Mouse (Mus musculus): ENCODE measurements around the gene Slc4a4. TPM values are rescaled to one million over a fixed set of nuclear protein-coding genes. Genes with fewer than 3 reads are reported as not detected.

The Slc4a4 gene
- polyA plus RNA-seq (2015; fragmentation: Nextera tagmentation; extraction: Ambion mirVana), result 0.70 and 0.75 TPM in 2 replicates

DNA sequence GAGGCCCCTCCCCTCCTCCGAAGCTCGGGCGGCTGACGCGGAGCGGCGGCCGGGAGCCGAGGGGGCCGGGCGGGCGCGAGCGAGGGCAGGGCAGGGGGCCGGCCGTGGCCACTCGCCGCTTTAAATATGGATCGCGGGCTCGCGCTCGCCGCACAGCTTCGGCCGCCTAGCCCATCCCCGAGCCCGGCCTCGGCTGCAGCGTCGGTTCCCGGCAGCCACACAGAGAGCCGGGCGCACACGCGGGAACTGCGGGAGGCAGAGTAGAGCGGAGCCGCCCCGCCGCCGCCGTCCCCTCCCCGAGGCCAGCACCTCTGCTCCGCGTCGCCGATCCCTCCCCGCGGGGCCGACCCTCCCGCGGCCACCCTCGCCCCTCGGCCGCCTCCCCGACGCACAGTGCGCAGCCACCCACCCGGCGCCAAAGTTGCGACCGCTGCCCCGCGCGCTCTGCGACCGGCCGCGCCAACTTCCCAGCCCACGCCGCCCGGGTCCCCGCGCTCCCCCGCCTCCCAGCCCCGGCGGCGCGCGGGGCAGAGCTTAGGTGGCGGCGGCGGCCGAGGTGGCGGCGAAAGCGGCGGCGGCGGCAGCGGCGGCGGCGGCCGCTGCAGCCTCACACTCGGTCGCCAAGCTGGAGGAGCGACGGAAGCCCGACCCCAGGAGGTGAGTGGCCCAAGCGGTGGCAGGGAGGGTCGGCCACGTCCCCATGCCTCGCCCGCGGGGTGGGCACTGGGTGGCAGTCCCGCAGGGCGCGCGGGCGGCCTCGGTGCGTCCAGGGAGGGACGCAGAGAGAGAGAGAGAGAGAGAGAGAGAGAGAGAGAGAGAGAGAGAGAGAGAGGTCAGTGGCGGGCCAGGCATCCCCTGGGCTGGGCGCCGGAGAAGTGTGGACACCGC is at the start of gene Slc4a4:
TSS of gene Slc4a4 (plus strand) at position 151 of the 888 bp plus-strand sequence.
- WGBS (ENCODE audit: insufficient replicate concordance), result 1% methylated on average over 76 of the region's 119 CpGs
- Histone ChIP-seq H3K9ac (peak within 1 kb of the TSS; percentile 59), H3K27me3 (peaks cover 58% of the 10 kb centered on the region), H3K27ac (no peak within 1 kb of the TSS), H3K9me3 (replicated peaks) (no peaks in the 10 kb centered on the region), H3K4me2 (peak within 1 kb of the TSS; percentile 67), H3K4me3 (replicated peaks) (peak within 1 kb of the TSS; percentile 62), H3K36me3 (no peaks in the 10 kb centered on the region), H3K4me1 (replicated peaks) (peaks cover 9% of the 10 kb centered on the region; the same call in 1 of the 2 replicates)
- no peak for DNase-seq
- ATAC-seq (ENCODE audit: low read depth), result peak; percentile 78

DNA sequence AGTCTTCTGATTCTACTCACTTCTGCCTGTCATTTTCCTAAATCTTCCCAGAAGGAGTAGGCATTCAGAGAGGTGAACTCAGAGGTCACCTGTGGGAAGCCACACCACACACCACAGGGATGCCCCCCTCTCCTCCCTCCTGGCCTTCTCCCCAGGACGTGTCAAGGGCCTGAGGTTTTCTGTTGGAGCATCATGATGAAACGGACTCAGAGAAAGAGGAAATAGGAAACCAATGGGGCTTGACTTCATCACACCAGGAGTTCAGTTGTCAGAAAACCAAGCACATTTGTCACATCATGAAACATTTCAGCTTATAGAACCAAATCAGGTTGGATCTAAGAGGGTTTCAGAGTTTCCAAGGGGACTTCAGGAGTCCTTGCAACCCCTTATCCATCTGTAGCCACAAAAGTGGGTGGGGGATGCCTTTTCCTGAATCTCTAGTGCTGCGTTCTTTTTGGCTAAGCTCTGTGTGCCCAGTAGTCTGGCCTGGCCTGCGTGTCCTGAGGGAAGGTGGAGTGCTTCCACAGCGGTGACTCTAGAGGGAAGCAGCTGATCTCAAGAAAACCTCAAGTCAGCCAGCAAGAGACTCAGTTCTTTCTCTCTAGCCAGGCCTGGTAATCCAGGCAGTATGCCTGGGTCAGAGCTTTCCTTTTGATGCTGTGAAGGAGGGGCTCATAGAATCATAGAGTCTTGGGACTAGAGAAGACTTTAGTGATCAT is 46.4 kb upstream of the Slc4a4 start:
- H3K4me1 ChIP-seq (replicated peaks), result no peaks in the 10 kb centered on the region
- H3K9me3 ChIP-seq (replicated peaks), result no peaks in the 10 kb centered on the region
- no peak overlapping the region for H3K9ac ChIP-seq
- WGBS (ENCODE audit: insufficient replicate concordance), result 38% methylated on average over 5 of the region's 5 CpGs
- no peak for DNase-seq
- no peak overlapping the region for H3K4me3 ChIP-seq (replicated peaks)
- no peak for ATAC-seq (ENCODE audit: low read depth)
- H3K36me3 ChIP-seq, result no peaks in the 10 kb centered on the region
- H3K27me3 ChIP-seq, result no peaks in the 10 kb centered on the region
- H3K4me2 ChIP-seq, result no peak overlapping the region
- no peak overlapping the region for H3K27ac ChIP-seq

DNA sequence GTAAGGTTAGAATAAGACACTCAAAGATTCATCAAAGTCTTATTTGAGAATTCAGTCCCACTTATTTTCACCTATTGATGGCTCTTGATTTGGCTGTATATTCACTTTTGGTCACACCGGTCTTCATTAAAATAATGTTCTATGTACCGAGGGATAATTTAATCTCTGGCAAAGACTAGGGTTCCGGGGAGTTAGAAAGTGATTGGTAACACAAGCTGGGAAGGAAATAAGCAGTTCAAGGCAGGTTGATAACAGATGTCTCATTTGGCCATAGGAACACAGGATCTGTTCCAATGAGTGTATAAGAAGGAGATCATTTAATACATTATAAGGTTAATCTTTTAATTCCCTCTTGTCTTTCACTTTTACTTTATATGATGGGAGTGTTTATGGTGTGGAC is 29.3 kb upstream of the Slc4a4 start:
- no peaks in the 10 kb centered on the region for H3K36me3 ChIP-seq
- ATAC-seq (ENCODE audit: low read depth), result no peak
- H3K4me3 ChIP-seq (replicated peaks), result no peak overlapping the region
- no peak for DNase-seq
- no peak overlapping the region for H3K9ac ChIP-seq
- no peaks in the 10 kb centered on the region for H3K9me3 ChIP-seq (replicated peaks)
- no peaks in the 10 kb centered on the region for H3K4me1 ChIP-seq (replicated peaks)
- no peak overlapping the region for H3K4me2 ChIP-seq
- no peaks in the 10 kb centered on the region for H3K27me3 ChIP-seq
- H3K27ac ChIP-seq, result no peak overlapping the region
- 78% methylated on average over 3 of the region's 3 CpGs for WGBS (ENCODE audit: insufficient replicate concordance)

DNA sequence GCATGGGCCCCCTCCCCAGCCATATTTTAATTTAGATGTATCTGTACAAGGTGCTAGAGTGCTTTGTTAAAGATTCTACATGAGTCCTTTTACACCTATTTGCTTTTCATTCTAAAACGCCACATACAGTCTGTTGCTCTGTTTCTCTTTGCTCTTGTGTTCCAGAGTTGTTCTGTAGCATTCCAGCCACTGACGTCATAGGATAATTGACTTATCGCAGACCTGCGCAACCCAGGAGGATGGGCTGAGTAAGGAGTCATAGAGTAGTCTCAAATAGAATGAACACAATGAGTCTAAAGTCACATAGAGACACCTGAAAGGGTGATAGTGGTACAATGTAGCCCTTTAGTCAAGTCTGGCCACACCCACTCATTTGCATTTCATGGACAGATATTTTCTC is 28.8 kb upstream of the Slc4a4 start:
- no peak overlapping the region for H3K4me3 ChIP-seq (replicated peaks)
- no peak overlapping the region for H3K9ac ChIP-seq
- H3K9me3 ChIP-seq (replicated peaks), result no peaks in the 10 kb centered on the region
- no peak overlapping the region for H3K4me2 ChIP-seq
- H3K4me1 ChIP-seq (replicated peaks), result no peaks in the 10 kb centered on the region
- DNase-seq (no peak), ATAC-seq (ENCODE audit: low read depth) (no peak)
- no peaks in the 10 kb centered on the region for H3K27me3 ChIP-seq
- no peaks in the 10 kb centered on the region for H3K36me3 ChIP-seq
- no peak overlapping the region for H3K27ac ChIP-seq
- 75% methylated on average over 4 of the region's 4 CpGs for WGBS (ENCODE audit: insufficient replicate concordance)

DNA sequence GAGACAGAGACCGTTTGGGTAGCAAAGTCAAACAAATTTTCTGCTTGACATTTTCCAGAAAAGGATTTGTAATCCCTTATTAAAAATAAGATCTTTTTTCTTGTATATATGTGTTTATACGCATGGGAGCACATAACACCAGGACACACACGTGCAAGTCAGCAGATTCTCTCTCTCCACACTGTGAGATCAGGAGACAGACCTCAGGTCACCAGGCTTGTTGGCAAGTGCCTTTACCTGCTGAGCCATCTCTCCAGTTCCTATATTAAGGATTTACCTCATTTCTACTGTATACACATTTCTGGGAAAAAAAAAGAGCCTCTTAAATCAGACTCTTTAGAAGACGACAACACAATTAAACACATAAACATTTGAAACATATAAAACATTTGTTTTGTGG is 28.4 kb upstream of the Slc4a4 start:
- H3K4me3 ChIP-seq (replicated peaks), result no peak overlapping the region
- H3K9me3 ChIP-seq (replicated peaks), result no peaks in the 10 kb centered on the region
- DNase-seq, result no peak
- H3K36me3 ChIP-seq, result no peaks in the 10 kb centered on the region
- H3K4me1 ChIP-seq (replicated peaks), result no peaks in the 10 kb centered on the region
- WGBS (ENCODE audit: insufficient replicate concordance), result 63% methylated on average over 4 of the region's 4 CpGs
- no peak overlapping the region for H3K9ac ChIP-seq
- H3K4me2 ChIP-seq, result no peak overlapping the region
- no peak overlapping the region for H3K27ac ChIP-seq
- no peaks in the 10 kb centered on the region for H3K27me3 ChIP-seq
- ATAC-seq (ENCODE audit: low read depth), result no peak

DNA sequence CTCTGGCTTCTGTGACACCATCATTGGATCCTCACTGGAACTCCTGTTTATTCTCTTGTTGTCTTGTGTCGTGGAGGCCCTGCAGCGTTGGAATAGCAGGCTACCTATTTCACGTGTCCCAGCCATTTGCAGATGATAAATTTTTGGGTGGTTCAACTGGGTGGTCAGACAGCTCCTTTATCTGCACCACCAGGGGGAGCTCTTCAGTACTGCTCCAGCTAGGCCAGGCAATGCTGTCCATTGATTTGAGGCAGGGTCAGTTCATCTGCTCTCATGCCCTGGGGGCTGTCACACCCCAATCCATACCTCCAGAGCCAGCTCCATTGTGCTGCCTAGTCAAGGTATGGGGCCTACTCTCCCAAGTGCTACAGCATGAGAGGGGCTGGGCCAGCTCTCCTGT is 24.5 kb upstream of the Slc4a4 start:
- H3K9ac ChIP-seq, result no peak overlapping the region
- H3K4me2 ChIP-seq, result no peak overlapping the region
- no peak overlapping the region for H3K27ac ChIP-seq
- H3K4me3 ChIP-seq (replicated peaks), result no peak overlapping the region
- no peaks in the 10 kb centered on the region for H3K36me3 ChIP-seq
- H3K27me3 ChIP-seq, result no peaks in the 10 kb centered on the region
- no peaks in the 10 kb centered on the region for H3K4me1 ChIP-seq (replicated peaks)
- ATAC-seq (ENCODE audit: low read depth), result no peak
- 47% methylated on average over 3 of the region's 3 CpGs for WGBS (ENCODE audit: insufficient replicate concordance)
- no peak for DNase-seq
- H3K9me3 ChIP-seq (replicated peaks), result no peaks in the 10 kb centered on the region

DNA sequence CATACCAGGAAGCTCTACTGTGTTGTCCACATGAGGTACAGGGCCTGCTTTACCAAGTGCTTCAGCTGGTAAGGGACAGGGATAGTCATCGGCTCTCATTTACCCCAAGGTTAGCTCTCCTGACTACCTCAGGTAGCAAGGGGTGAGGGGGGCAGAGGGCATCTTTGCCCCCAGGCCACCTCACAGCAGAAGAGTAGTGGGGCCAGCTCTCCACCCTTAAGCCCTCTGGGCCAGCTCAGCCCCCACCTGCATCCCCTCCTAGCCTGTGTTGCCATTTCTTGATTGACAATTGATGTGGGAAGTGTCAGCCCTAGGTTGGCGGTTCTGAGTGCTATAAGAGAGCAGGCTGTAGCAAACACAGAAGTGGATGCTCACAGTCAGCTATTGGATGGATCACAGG is 23.8 kb upstream of the Slc4a4 start:
- no peak overlapping the region for H3K4me2 ChIP-seq
- 75% methylated on average over 2 of the region's 2 CpGs for WGBS (ENCODE audit: insufficient replicate concordance)
- ATAC-seq (ENCODE audit: low read depth) (no peak), DNase-seq (no peak)
- no peak overlapping the region for H3K4me3 ChIP-seq (replicated peaks)
- H3K36me3 ChIP-seq, result no peaks in the 10 kb centered on the region
- no peak overlapping the region for H3K9ac ChIP-seq
- H3K9me3 ChIP-seq (replicated peaks), result no peaks in the 10 kb centered on the region
- H3K27me3 ChIP-seq, result no peaks in the 10 kb centered on the region
- no peak overlapping the region for H3K27ac ChIP-seq
- H3K4me1 ChIP-seq (replicated peaks), result no peaks in the 10 kb centered on the region

DNA sequence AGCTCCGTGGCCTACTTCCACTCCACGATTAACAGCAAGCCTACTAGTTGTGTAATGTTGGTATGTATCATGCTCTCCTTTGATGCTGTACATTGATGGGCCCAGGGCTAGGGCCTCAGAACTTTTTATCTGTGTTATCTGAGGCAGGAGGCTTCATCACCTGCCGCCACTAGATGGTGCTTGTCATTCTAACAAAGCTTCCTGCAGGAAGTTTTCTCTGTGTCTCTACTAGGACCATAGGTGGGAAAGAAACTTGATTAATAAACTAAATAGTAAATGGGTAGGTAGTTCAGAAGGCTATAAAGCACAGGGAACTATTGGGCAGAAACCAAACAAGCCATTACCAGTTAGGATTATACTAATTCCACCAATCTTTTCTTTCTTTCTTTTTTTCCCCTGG is 2.5 kb upstream of the Slc4a4 start:
- no peaks in the 10 kb centered on the region for H3K9me3 ChIP-seq (replicated peaks)
- ATAC-seq (ENCODE audit: low read depth), result no peak
- no peak overlapping the region for H3K27ac ChIP-seq
- H3K4me3 ChIP-seq (replicated peaks), result no peak overlapping the region
- no peaks in the 10 kb centered on the region for H3K36me3 ChIP-seq
- H3K4me1 ChIP-seq (replicated peaks), result peaks cover 9% of the 10 kb centered on the region; the same call in 1 of the 2 replicates
- no peak overlapping the region for H3K4me2 ChIP-seq
- DNase-seq, result no peak
- WGBS (ENCODE audit: insufficient replicate concordance), result 21% methylated on average over 3 of the region's 3 CpGs
- no peak overlapping the region for H3K9ac ChIP-seq
- peaks cover 50% of the 10 kb centered on the region for H3K27me3 ChIP-seq

DNA sequence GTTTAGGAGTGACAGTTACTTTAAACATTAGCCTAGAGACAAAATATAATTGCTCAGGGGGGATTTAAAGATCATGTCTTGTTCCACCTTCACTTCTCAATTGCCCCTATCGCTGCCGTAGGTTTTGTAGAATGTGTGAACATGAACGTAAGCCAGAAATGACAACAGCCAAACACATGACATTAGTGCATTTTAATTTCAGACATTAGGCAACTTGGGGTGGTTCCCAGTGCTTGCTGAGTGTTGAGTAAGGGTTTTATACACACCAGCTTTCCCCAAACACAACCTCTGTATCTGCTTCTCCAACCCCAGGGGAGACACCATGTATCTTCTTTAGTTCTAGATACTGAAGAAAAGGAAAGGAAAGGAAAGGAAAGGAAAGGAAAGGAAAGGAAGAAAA is 1.1 kb upstream of the Slc4a4 start:
- peaks cover 55% of the 10 kb centered on the region for H3K27me3 ChIP-seq
- WGBS (ENCODE audit: insufficient replicate concordance), result 65% methylated on average over 3 of the region's 3 CpGs
- DNase-seq, result no peak

DNA sequence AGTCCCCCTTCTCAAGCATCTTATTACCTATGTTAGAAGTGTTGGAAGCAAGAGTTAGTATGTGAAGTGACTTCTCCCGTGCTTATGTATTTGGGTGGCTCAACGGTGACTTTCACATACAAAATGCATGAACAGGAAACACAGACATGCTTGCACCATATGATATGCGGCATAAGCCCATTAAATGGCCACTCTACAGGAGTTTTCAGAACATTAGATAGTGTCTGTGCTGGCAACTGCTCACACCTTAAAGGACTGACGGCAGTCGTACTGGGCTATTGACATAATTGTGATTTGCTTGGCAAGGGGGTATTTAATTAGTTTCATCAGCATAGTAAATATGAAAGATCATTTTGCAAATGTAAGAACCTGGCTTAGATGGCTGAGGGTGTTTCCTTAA is 674 bp upstream of the Slc4a4 start:
- ATAC-seq (ENCODE audit: low read depth), result no peak
- Histone ChIP-seq H3K36me3 (no peaks in the 10 kb centered on the region), H3K27ac (no peak overlapping the region), H3K27me3 (peaks cover 55% of the 10 kb centered on the region), H3K4me2 (peak overlapping the region; percentile 67), H3K9ac (no peak overlapping the region), H3K9me3 (replicated peaks) (no peaks in the 10 kb centered on the region), H3K4me3 (replicated peaks) (peak overlapping the region; percentile 62), H3K4me1 (replicated peaks) (peaks cover 9% of the 10 kb centered on the region; the same call in 1 of the 2 replicates)
- DNase-seq, result no peak
- WGBS (ENCODE audit: insufficient replicate concordance), result 39% methylated on average over 5 of the region's 5 CpGs

More for the DNA sequence above, 1.1 kb upstream of the Slc4a4 start:
- no peak overlapping the region for H3K9ac ChIP-seq
- H3K36me3 ChIP-seq, result no peaks in the 10 kb centered on the region
- H3K27ac ChIP-seq, result no peak overlapping the region
- H3K4me1 ChIP-seq (replicated peaks), result peaks cover 9% of the 10 kb centered on the region; the same call in 1 of the 2 replicates
- no peak overlapping the region for H3K4me3 ChIP-seq (replicated peaks)
- ATAC-seq (ENCODE audit: low read depth), result no peak
- H3K9me3 ChIP-seq (replicated peaks), result no peaks in the 10 kb centered on the region
- H3K4me2 ChIP-seq, result no peak overlapping the region

DNA sequence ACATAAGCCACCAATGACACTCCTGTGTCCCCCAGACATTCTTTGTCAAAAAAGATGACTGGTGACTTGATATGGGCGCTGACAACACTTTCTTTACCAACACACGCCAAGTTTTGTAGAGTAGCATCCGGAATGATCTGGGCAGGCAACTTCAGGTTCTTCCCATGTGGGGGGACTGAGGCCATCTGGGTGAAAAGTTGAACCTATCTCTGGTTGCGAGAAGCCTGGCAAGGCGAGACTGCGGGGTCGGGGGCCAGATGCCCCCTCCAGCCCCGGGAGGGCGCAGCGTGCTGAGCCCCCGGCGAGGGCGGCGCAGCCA is 310 bp upstream of the Slc4a4 start:
- ATAC-seq (ENCODE audit: low read depth) (no peak), DNase-seq (no peak)
- no peak overlapping the region for H3K9ac ChIP-seq
- peak overlapping the region; percentile 62 for H3K4me3 ChIP-seq (replicated peaks)
- H3K36me3 ChIP-seq, result no peaks in the 10 kb centered on the region
- H3K9me3 ChIP-seq (replicated peaks), result no peaks in the 10 kb centered on the region
- 2% methylated on average over 14 of the region's 14 CpGs for WGBS (ENCODE audit: insufficient replicate concordance)
- peaks cover 55% of the 10 kb centered on the region for H3K27me3 ChIP-seq
- no peak overlapping the region for H3K27ac ChIP-seq
- H3K4me2 ChIP-seq, result peak overlapping the region; percentile 67
- peaks cover 9% of the 10 kb centered on the region; the same call in 1 of the 2 replicates for H3K4me1 ChIP-seq (replicated peaks)

All from liver, embryonic 13.5 days (tissue).